Mouse (Mus musculus) WW6 (cell line): ENCODE measurements around the gene BC147527.
"Not testable (repeated sequence)": the region's sequence is repeated elsewhere in the genome, so short reads cannot be mapped to it uniquely, and the experiment has no call there.

Experiments used
- DNase-seq: peaks from one replicate; pipeline ENCODE4 v3.0.0-alpha.2; 2013; ENCODE audit warnings: low read depth, low spot score

Gene BC147527

GRCm38 (mm10) chr13:120299991-120300442, at the start of gene BC147527:
TSS of gene BC147527 (plus strand) at chr13:120300392.
- no peak for DNase-seq

- DNase-seq: not testable (repeated sequence)
Observed at GRCm38 (mm10) chr13:120251208-120251924, 48.8 kb upstream of the BC147527 start.

- DNase-seq: not testable (repeated sequence)
Observed at GRCm38 (mm10) chr13:120258817-120259658, 41.2 kb upstream of the BC147527 start.

- DNase-seq: not testable (repeated sequence)
Observed at GRCm38 (mm10) chr13:120259718-120260117, 40.5 kb upstream of the BC147527 start.

- not testable (repeated sequence) for DNase-seq
Observed at GRCm38 (mm10) chr13:120262870-120263269, 37.3 kb upstream of the BC147527 start, which contains the start of gene AF067061. TSS of gene AF067061 (plus strand) at chr13:120263114.

- not testable (repeated sequence) for DNase-seq
Observed at GRCm38 (mm10) chr13:120277837-120278236, 22.4 kb upstream of the BC147527 start.

GRCm38 (mm10) chr13:120278784-120279183, 21.4 kb upstream of the BC147527 start:
- DNase-seq: no peak

- DNase-seq: no peak
Observed at GRCm38 (mm10) chr13:120299324-120299894, 783 bp upstream of the BC147527 start.

- no peak for DNase-seq
Observed at GRCm38 (mm10) chr13:120300853-120301252, 661 bp downstream of the BC147527 start.

GRCm38 (mm10) chr13:120310749-120311148, 10.6 kb downstream of the BC147527 start:
- DNase-seq: no peak

GRCm38 (mm10) chr13:120313584-120313983, 13.4 kb downstream of the BC147527 start:
- DNase-seq: peak; percentile 40

GRCm38 (mm10) chr13:120316578-120316977, 16.4 kb downstream of the BC147527 start, which contains the start of gene Tcstv3:
TSS of gene Tcstv3 (plus strand) at chr13:120316878.
- DNase-seq: not testable (repeated sequence)

GRCm38 (mm10) chr13:120320183-120320582, 20.0 kb downstream of the BC147527 start:
- DNase-seq: no peak

GRCm38 (mm10) chr13:120320721-120321120, 20.5 kb downstream of the BC147527 start:
- DNase-seq: no peak
